Mouse (Mus musculus): ENCODE measurements at regions not wholly inside any gene's neighbourhood (a gene's known extent, or its start where the extent isn't known, plus 50 kb on each side); places are given as distances from the start of the nearest gene placed in this dataset.
"Not testable (repeated sequence)": the region's sequence is repeated elsewhere in the genome, so short reads cannot be mapped to it uniquely, and the experiment has no call there.

GRCm38 (mm10) chr5:4248422-4248821, 56.3 kb downstream of the Mterf1b start:
- DNase-seq (ENCODE audit: low spot score in 2 of 2), result no peak

- not testable (repeated sequence) for DNase-seq (ENCODE audit: low spot score in 2 of 2)
Measured at GRCm38 (mm10) chr5:4254280-4254679, 62.1 kb downstream of the Mterf1b start.

GRCm38 (mm10) chr5:4257048-4257750, 65.0 kb downstream of the Mterf1b start:
- no peak for DNase-seq (ENCODE audit: low spot score in 2 of 2)

GRCm38 (mm10) chr5:4259260-4259659, 67.1 kb downstream of the Mterf1b start:
- no peak for DNase-seq (ENCODE audit: low spot score in 2 of 2)

- DNase-seq (ENCODE audit: low spot score in 2 of 2), result no peak
Measured at GRCm38 (mm10) chr5:4262666-4263065, 70.5 kb downstream of the Mterf1b start.

- no peak for DNase-seq (ENCODE audit: low spot score in 2 of 2)
Measured at GRCm38 (mm10) chr5:4263560-4264160, 71.5 kb downstream of the Mterf1b start.

- no peak for DNase-seq (ENCODE audit: low spot score in 2 of 2)
Measured at GRCm38 (mm10) chr5:4267717-4268116, 75.5 kb downstream of the Mterf1b start.

- no peak for DNase-seq (ENCODE audit: low spot score in 2 of 2)
Measured at GRCm38 (mm10) chr5:4273001-4273400, 80.8 kb downstream of the Mterf1b start.

- no peak for DNase-seq (ENCODE audit: low spot score in 2 of 2)
Measured at GRCm38 (mm10) chr5:4303616-4304015, 111.4 kb downstream of the Mterf1b start.

GRCm38 (mm10) chr5:4304201-4304600, 112.0 kb downstream of the Mterf1b start:
- DNase-seq (ENCODE audit: low spot score in 2 of 2), result no peak

GRCm38 (mm10) chr5:4308514-4308913, 116.3 kb downstream of the Mterf1b start:
- DNase-seq (ENCODE audit: low spot score in 2 of 2), result no peak

- no peak for DNase-seq (ENCODE audit: low spot score in 2 of 2)
Measured at GRCm38 (mm10) chr5:4311169-4311568, 119.0 kb downstream of the Mterf1b start.

GRCm38 (mm10) chr5:4311599-4311998, 119.4 kb downstream of the Mterf1b start:
- no peak for DNase-seq (ENCODE audit: low spot score in 2 of 2)

- DNase-seq (ENCODE audit: low spot score in 2 of 2), result peak; percentile 26 to 59
Measured at GRCm38 (mm10) chr5:4312675-4313074, 120.5 kb downstream of the Mterf1b start.

- DNase-seq (ENCODE audit: low spot score in 2 of 2), result peak in 1 of 2 experiments; percentile 55
Measured at GRCm38 (mm10) chr5:4322634-4323386, 130.6 kb downstream of the Mterf1b start.

- no peak for DNase-seq (ENCODE audit: low spot score in 2 of 2)
Measured at GRCm38 (mm10) chr5:4323387-4323704, 131.2 kb downstream of the Mterf1b start.

- DNase-seq (ENCODE audit: low spot score in 2 of 2), result no peak
Measured at GRCm38 (mm10) chr5:4325813-4326212, 133.6 kb downstream of the Mterf1b start.

GRCm38 (mm10) chr5:4326309-4327014, 134.3 kb downstream of the Mterf1b start:
- no peak for DNase-seq (ENCODE audit: low spot score in 2 of 2)

GRCm38 (mm10) chr5:4335683-4336082, 143.5 kb downstream of the Mterf1b start:
- no peak for DNase-seq (ENCODE audit: low spot score in 2 of 2)

- no peak for DNase-seq (ENCODE audit: low spot score in 2 of 2)
Measured at GRCm38 (mm10) chr5:4341956-4342355, 149.8 kb downstream of the Mterf1b start.

GRCm38 (mm10) chr5:4344458-4344857, 152.3 kb downstream of the Mterf1b start:
- no peak for DNase-seq (ENCODE audit: low spot score in 2 of 2)

GRCm38 (mm10) chr5:4348334-4348733, 156.2 kb downstream of the Mterf1b start:
- no peak for DNase-seq (ENCODE audit: low spot score in 2 of 2)

Measured in urinary bladder, postnatal 4 days (tissue).